9 mouse cellular contexts compared by ENCODE assay signal in the genomic region with DNA sequence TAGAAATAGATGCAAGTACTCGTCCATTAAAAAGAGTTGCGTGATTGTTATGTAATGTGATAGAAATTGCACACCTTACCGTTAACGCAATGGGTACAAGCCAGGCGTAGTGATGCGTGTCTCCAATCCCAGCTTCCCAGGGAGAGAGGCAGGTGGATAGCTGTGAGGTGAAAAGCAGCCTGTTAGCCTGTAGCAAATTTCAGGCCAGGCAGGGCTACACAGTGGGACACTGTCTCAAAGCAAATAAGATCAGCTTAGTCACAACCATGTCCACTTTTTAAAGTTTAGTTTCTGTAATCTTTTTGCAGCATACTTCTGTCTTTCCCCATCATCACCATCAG.
DNase-seq lines count a peak whose midpoint lies in the region; ATAC-seq and TF ChIP-seq lines count a peak whose summit lies in the region.
"Had no signal": no experiment of that assay in that cellular context is flagged by ENCODE, and none has a peak within 500 bp of the region (broad histone marks: within the 10 kb centered on the region; RNA-seq: fewer than 3 reads in every experiment).

No protein-coding gene starts in this region.

- WGBS in embryonic facial prominence, embryonic 11.5 days = 15% methylated on average over 6 of the region's 6 CpGs
- WGBS in embryonic facial prominence, embryonic 10.5 days = 21% methylated on average over 6 of the region's 6 CpGs
- 15% methylated on average over 6 of the region's 6 CpGs for WGBS in midbrain, embryonic 11.5 days
- WGBS in midbrain, embryonic 10.5 days = 17% methylated on average over 6 of the region's 6 CpGs
- 27% methylated on average over 6 of the region's 6 CpGs for WGBS in liver, postnatal 0 days (ENCODE audit: insufficient replicate concordance)

- ATAC-seq in embryonic facial prominence, embryonic 11.5 days (replicated peaks; ENCODE audit: insufficient number of reproducible peaks, low FRiP score, low TSS enrichment, low read depth) = peak; percentile 61; the same call in 1 of the 2 replicates
- peak; percentile 83 for ATAC-seq in midbrain, embryonic 11.5 days (ENCODE audit: low FRiP score)
- 0 out of 2 replicates have a peak, but pooled peaks have one; percentile 19 for ATAC-seq in liver, postnatal 0 days

- DNase-seq in embryonic facial prominence, embryonic 11.5 days (ENCODE audit: low spot score) = no peak
- no peak for DNase-seq in embryonic facial prominence, embryonic 10.5 days (ENCODE audit: low spot score)
- no peak for DNase-seq in midbrain, embryonic 11.5 days (ENCODE audit: low spot score, missing footprints)
- no peak for DNase-seq in midbrain, embryonic 10.5 days (ENCODE audit: low spot score)
- DNase-seq in liver, postnatal 0 days = no peak
- DNase-seq in left cerebral cortex, adult 8-10 months (ENCODE audit: low spot score in 2 of 2) = no peak
- no peak for DNase-seq in MN1 (ENCODE audit: low spot score)
- DNase-seq in left cerebral cortex, adult 9 months (ENCODE audit: low spot score in 2 of 2) = no peak

- TF ChIP-seq EP300 in liver, postnatal 0 days (IDR thresholded peaks at IDR 0.05; ENCODE audit: low read depth) = no peak

- no peaks in the 10 kb centered on the region for H3K36me3 ChIP-seq in embryonic facial prominence, embryonic 11.5 days (replicated peaks; ENCODE audit: control insufficient read depth, insufficient read depth, low read depth, low read length)
- H3K36me3 ChIP-seq in embryonic facial prominence, embryonic 10.5 days (replicated peaks) = no peaks in the 10 kb centered on the region
- no peaks in the 10 kb centered on the region for H3K36me3 ChIP-seq in midbrain, embryonic 11.5 days (ENCODE audit: control insufficient read depth, insufficient read depth, low read length)
- H3K36me3 ChIP-seq in midbrain, embryonic 10.5 days = no peaks in the 10 kb centered on the region
- no peaks in the 10 kb centered on the region for H3K36me3 ChIP-seq in liver, postnatal 0 days (replicated peaks; ENCODE audit: insufficient read depth, low read length)

- H3K4me1 ChIP-seq in embryonic facial prominence, embryonic 11.5 days (ENCODE audit: control insufficient read depth, insufficient read depth, low read length) = no peaks in the 10 kb centered on the region; the same call in 1 of the 2 replicates
- peaks cover 10% of the 10 kb centered on the region for H3K4me1 ChIP-seq in embryonic facial prominence, embryonic 10.5 days
- no peaks in the 10 kb centered on the region for H3K4me1 ChIP-seq in midbrain, embryonic 11.5 days (ENCODE audit: control insufficient read depth, insufficient read depth, low read length)
- H3K4me1 ChIP-seq in midbrain, embryonic 10.5 days = peaks cover 8% of the 10 kb centered on the region
- H3K4me1 ChIP-seq in liver, postnatal 0 days (ENCODE audit: insufficient read depth) = no peaks in the 10 kb centered on the region

- H3K9me3 ChIP-seq in embryonic facial prominence, embryonic 11.5 days (replicated peaks; ENCODE audit: control insufficient read depth, low read length) = no peaks in the 10 kb centered on the region
- no peaks in the 10 kb centered on the region for H3K9me3 ChIP-seq in embryonic facial prominence, embryonic 10.5 days
- no peaks in the 10 kb centered on the region for H3K9me3 ChIP-seq in midbrain, embryonic 11.5 days (ENCODE audit: control insufficient read depth, low read length)
- H3K9me3 ChIP-seq in midbrain, embryonic 10.5 days (replicated peaks) = no peaks in the 10 kb centered on the region
- no peaks in the 10 kb centered on the region for H3K9me3 ChIP-seq in liver, postnatal 0 days (ENCODE audit: low read length)

- H3K27me3 ChIP-seq in embryonic facial prominence, embryonic 11.5 days (ENCODE audit: control insufficient read depth, insufficient read depth, low read length) = no peaks in the 10 kb centered on the region
- H3K27me3 ChIP-seq in embryonic facial prominence, embryonic 10.5 days (replicated peaks; ENCODE audit: low read depth, poor library complexity, severe bottlenecking) = no peaks in the 10 kb centered on the region
- no peaks in the 10 kb centered on the region for H3K27me3 ChIP-seq in midbrain, embryonic 11.5 days (ENCODE audit: control insufficient read depth, insufficient read depth, low read length)
- H3K27me3 ChIP-seq in midbrain, embryonic 10.5 days (ENCODE audit: low read depth, poor library complexity, severe bottlenecking) = no peaks in the 10 kb centered on the region
- no peaks in the 10 kb centered on the region for H3K27me3 ChIP-seq in liver, postnatal 0 days (ENCODE audit: insufficient read depth, low read length)

- no peak overlapping the region for H3K4me3 ChIP-seq in embryonic facial prominence, embryonic 11.5 days (ENCODE audit: low read depth, low read length)
- H3K4me3 ChIP-seq in embryonic facial prominence, embryonic 10.5 days = no peak overlapping the region
- H3K4me3 ChIP-seq in midbrain, embryonic 11.5 days (ENCODE audit: low read depth, low read length) = no peak overlapping the region
- H3K4me3 ChIP-seq in midbrain, embryonic 10.5 days = no peak overlapping the region
- no peak overlapping the region for H3K4me3 ChIP-seq in liver, postnatal 0 days (ENCODE audit: low read depth, low read length)

- H3K27ac ChIP-seq in embryonic facial prominence, embryonic 11.5 days (replicated peaks; ENCODE audit: low read depth, low read length) = no peak overlapping the region
- no peak overlapping the region for H3K27ac ChIP-seq in embryonic facial prominence, embryonic 10.5 days (replicated peaks)
- no peak overlapping the region for H3K27ac ChIP-seq in midbrain, embryonic 11.5 days (ENCODE audit: low read depth, low read length)
- no peak overlapping the region for H3K27ac ChIP-seq in midbrain, embryonic 10.5 days (replicated peaks)
- no peak overlapping the region for H3K27ac ChIP-seq in liver, postnatal 0 days (ENCODE audit: low read depth)
- H3K27ac ChIP-seq: macrophage had no signal

- H3K9ac ChIP-seq in embryonic facial prominence, embryonic 11.5 days (replicated peaks; ENCODE audit: low read length) = no peak overlapping the region
- no peak overlapping the region for H3K9ac ChIP-seq in midbrain, embryonic 11.5 days (ENCODE audit: low read length)
- no peak overlapping the region for H3K9ac ChIP-seq in liver, postnatal 0 days (replicated peaks)

- no peak overlapping the region for H3K4me2 ChIP-seq in embryonic facial prominence, embryonic 11.5 days (ENCODE audit: low read depth, low read length)
- no peak overlapping the region for H3K4me2 ChIP-seq in midbrain, embryonic 11.5 days
- no peak overlapping the region for H3K4me2 ChIP-seq in liver, postnatal 0 days (ENCODE audit: low read depth, low read length)

- TF ChIP-seq CTCF in liver, postnatal 0 days (IDR thresholded peaks at IDR 0.05; ENCODE audit: low read depth) = no peak

Comparison
In these comparisons a context has a peak if more than half of its experiments do, and no peak if none do; other contexts are left out.
1. ATAC-seq: peak in every context shown above with its lines; median percentile 83 in midbrain, embryonic 11.5 days; 61 in embryonic facial prominence, embryonic 11.5 days; 19 in liver, postnatal 0 days.